Mouse (Mus musculus): ENCODE results near the gene Hoxc5. TPM values are rescaled to one million over a fixed set of nuclear protein-coding genes. Genes with fewer than 3 reads are reported as not detected.
A peak's percentile ranks its signal among the peaks of the same experiment; 100 is the strongest.

Gene Hoxc5
- polyA plus RNA-seq, 1 experiment, result 1.6 TPM

- H3K79me2 ChIP-seq (ENCODE audit: control insufficient read depth, insufficient read depth), result peaks cover 84% of the 10 kb centered on the region
- peaks cover 24% of the 10 kb centered on the region for H3K36me3 ChIP-seq (ENCODE audit: control insufficient read depth, insufficient read depth)
- H3K79me3 ChIP-seq (ENCODE audit: low read depth), result peaks cover 36% of the 10 kb centered on the region
- no peak for TF ChIP-seq CTCF (IDR thresholded peaks at IDR 0.05; ENCODE audit: control insufficient read depth, insufficient read depth, insufficient read length)
- TF ChIP-seq MAX (IDR thresholded peaks at IDR 0.05), result no peak
- TF ChIP-seq MYOD1 (IDR thresholded peaks at IDR 0.05; ENCODE audit: control insufficient read depth, insufficient read length, low read depth), result no peak
- TF ChIP-seq USF1 (IDR thresholded peaks at IDR 0.05; ENCODE audit: low read depth), result no peak
- no peak for TF ChIP-seq FOSL1 (IDR thresholded peaks at IDR 0.05; ENCODE audit: insufficient read depth, low read length, poor library complexity, severe bottlenecking)
- no peak for TF ChIP-seq CEBPB (IDR thresholded peaks at IDR 0.05; ENCODE audit: low read depth)
- TF ChIP-seq MYOG (IDR thresholded peaks at IDR 0.05; ENCODE audit: control insufficient read depth, extremely low read depth, insufficient read length), result no peak
- no peak overlapping the region for H3ac ChIP-seq (ENCODE audit: control insufficient read depth, insufficient read length, low read depth)
- H3K27me3 ChIP-seq (ENCODE audit: control insufficient read depth, insufficient read depth, insufficient read length), result no peaks in the 10 kb centered on the region
- H3K4me3 ChIP-seq (ENCODE audit: insufficient read depth, poor library complexity, severe bottlenecking), result no peak overlapping the region
These were observed 17.7 kb downstream of the Hoxc5 start for GRCm38 (mm10) chr15:102984925-102985324.

- Histone ChIP-seq H3K79me3 (ENCODE audit: low read depth) (peaks cover 18% of the 10 kb centered on the region), H3K4me3 (ENCODE audit: insufficient read depth, poor library complexity, severe bottlenecking) (no peak overlapping the region), H3K27me3 (ENCODE audit: control insufficient read depth, insufficient read depth, insufficient read length) (no peaks in the 10 kb centered on the region), H3ac (ENCODE audit: control insufficient read depth, insufficient read length, low read depth) (no peak overlapping the region), H3K79me2 (ENCODE audit: control insufficient read depth, insufficient read depth) (peaks cover 70% of the 10 kb centered on the region), H3K36me3 (ENCODE audit: control insufficient read depth, insufficient read depth) (peaks cover 27% of the 10 kb centered on the region)
- TF ChIP-seq USF1 (IDR thresholded peaks at IDR 0.05; ENCODE audit: low read depth) (no peak), CTCF (IDR thresholded peaks at IDR 0.05; ENCODE audit: control insufficient read depth, insufficient read depth, insufficient read length) (peak; percentile 94), MYOD1 (IDR thresholded peaks at IDR 0.05; ENCODE audit: control insufficient read depth, insufficient read length, low read depth) (no peak), MAX (IDR thresholded peaks at IDR 0.05) (peak; percentile 42), MYOG (IDR thresholded peaks at IDR 0.05; ENCODE audit: control insufficient read depth, extremely low read depth, insufficient read length) (no peak)
These were observed 20.0 kb downstream of the Hoxc5 start for GRCm38 (mm10) chr15:102987124-102987833.

DNA sequence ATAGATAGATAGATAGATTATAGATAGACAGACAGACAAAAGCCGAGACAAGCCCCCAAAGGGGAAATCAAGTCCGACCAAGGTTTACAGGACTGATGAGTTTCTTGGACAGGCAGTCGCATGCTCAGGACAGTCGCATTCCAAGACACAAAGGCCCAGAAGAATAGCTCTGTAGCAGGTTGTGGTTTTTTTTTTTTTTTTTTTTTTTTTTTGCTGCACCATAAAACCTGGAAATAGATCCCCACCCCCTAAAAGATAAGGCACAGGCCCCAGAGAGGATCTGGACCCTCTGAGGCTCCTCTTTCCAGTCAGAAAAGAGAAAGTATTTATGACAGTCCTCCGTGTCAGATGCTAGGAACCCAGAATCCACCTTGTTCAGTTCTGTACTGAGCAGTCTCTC is 20.8 kb downstream of the Hoxc5 start:
- Histone ChIP-seq H3K79me2 (ENCODE audit: control insufficient read depth, insufficient read depth) (peaks cover 62% of the 10 kb centered on the region), H3ac (ENCODE audit: control insufficient read depth, insufficient read length, low read depth) (no peak overlapping the region), H3K36me3 (ENCODE audit: control insufficient read depth, insufficient read depth) (peaks cover 27% of the 10 kb centered on the region), H3K27me3 (ENCODE audit: control insufficient read depth, insufficient read depth, insufficient read length) (no peaks in the 10 kb centered on the region), H3K4me3 (ENCODE audit: insufficient read depth, poor library complexity, severe bottlenecking) (no peak overlapping the region), H3K79me3 (ENCODE audit: low read depth) (peaks cover 11% of the 10 kb centered on the region)
- no peak for TF ChIP-seq USF1 (IDR thresholded peaks at IDR 0.05; ENCODE audit: low read depth)
- no peak for TF ChIP-seq MAX (IDR thresholded peaks at IDR 0.05)
- TF ChIP-seq CTCF (IDR thresholded peaks at IDR 0.05; ENCODE audit: control insufficient read depth, insufficient read depth, insufficient read length), result no peak
- no peak for TF ChIP-seq MYOD1 (IDR thresholded peaks at IDR 0.05; ENCODE audit: control insufficient read depth, insufficient read length, low read depth)
- TF ChIP-seq CEBPB (IDR thresholded peaks at IDR 0.05; ENCODE audit: low read depth), result no peak
- no peak for TF ChIP-seq FOSL1 (IDR thresholded peaks at IDR 0.05; ENCODE audit: insufficient read depth, low read length, poor library complexity, severe bottlenecking)

DNA sequence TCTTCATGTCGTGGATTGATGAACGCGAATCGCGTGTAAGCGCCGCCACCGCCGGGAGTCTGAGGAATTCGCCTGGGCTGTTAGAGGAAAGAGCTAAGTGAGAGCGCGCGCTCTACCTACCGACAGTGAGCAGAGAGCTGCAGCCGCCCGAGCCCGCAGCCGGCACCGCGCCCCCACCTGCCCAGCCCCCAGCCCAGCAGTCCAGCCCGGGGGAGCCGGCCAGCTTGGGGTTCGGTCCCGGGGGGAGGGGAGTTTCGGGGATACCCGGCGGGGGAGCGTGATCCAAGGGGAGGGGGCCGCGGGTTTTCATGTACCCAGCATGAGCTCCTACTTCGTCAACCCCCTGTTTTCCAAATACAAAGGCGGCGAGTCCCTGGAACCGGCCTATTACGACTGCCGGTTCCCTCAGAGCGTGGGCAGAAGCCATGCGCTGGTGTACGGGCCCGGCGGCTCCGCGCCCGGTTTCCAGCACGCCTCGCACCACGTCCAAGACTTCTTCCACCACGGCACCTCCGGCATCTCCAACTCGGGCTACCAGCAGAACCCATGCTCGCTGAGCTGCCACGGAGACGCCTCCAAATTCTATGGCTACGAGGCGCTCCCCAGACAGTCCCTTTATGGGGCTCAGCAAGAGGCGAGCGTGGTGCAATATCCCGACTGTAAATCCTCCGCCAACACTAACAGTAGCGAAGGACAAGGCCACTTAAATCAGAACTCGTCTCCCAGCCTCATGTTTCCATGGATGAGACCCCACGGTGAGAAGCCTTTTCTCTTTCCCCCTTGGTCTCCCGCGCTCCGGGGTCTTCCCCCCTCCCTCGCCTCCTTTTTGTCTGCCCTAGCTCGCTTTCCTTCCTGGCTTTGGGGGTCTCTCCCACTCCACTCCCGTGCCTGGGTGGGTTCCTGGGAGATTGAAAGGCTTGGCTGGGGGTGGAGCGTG is 23.5 kb downstream of the Hoxc5 start, which contains the start of gene Hoxc8:
Gene Hoxc8 (plus strand): TSS at position 147 of the 937 bp plus-strand sequence.
- Histone ChIP-seq H3ac (ENCODE audit: control insufficient read depth, insufficient read length, low read depth) (no peak within 1 kb of the TSS), H3K27me3 (ENCODE audit: control insufficient read depth, insufficient read depth, insufficient read length) (no peaks in the 10 kb centered on the region), H3K79me3 (ENCODE audit: low read depth) (peaks cover 7% of the 10 kb centered on the region), H3K4me3 (ENCODE audit: insufficient read depth, poor library complexity, severe bottlenecking) (no peak within 1 kb of the TSS), H3K79me2 (ENCODE audit: control insufficient read depth, insufficient read depth) (peaks cover 50% of the 10 kb centered on the region), H3K36me3 (ENCODE audit: control insufficient read depth, insufficient read depth) (peaks cover 8% of the 10 kb centered on the region)
- TF ChIP-seq MYOG (IDR thresholded peaks at IDR 0.05; ENCODE audit: control insufficient read depth, extremely low read depth, insufficient read length) (no peak), MYOD1 (IDR thresholded peaks at IDR 0.05; ENCODE audit: control insufficient read depth, insufficient read length, low read depth) (no peak), USF1 (IDR thresholded peaks at IDR 0.05; ENCODE audit: low read depth) (no peak), CEBPB (IDR thresholded peaks at IDR 0.05; ENCODE audit: low read depth) (no peak), CTCF (IDR thresholded peaks at IDR 0.05; ENCODE audit: control insufficient read depth, insufficient read depth, insufficient read length) (no peak), MAX (IDR thresholded peaks at IDR 0.05) (no peak), FOSL1 (IDR thresholded peaks at IDR 0.05; ENCODE audit: insufficient read depth, low read length, poor library complexity, severe bottlenecking) (no peak)

GRCm38 (mm10) chr15:102991782-102992181 is 24.5 kb downstream of the Hoxc5 start:
- Histone ChIP-seq H3ac (ENCODE audit: control insufficient read depth, insufficient read length, low read depth) (no peak overlapping the region), H3K4me3 (ENCODE audit: insufficient read depth, poor library complexity, severe bottlenecking) (no peak overlapping the region), H3K36me3 (ENCODE audit: control insufficient read depth, insufficient read depth) (peaks cover 7% of the 10 kb centered on the region), H3K79me2 (ENCODE audit: control insufficient read depth, insufficient read depth) (peaks cover 56% of the 10 kb centered on the region), H3K27me3 (ENCODE audit: control insufficient read depth, insufficient read depth, insufficient read length) (no peaks in the 10 kb centered on the region), H3K79me3 (ENCODE audit: low read depth) (peaks cover 7% of the 10 kb centered on the region)
- TF ChIP-seq CEBPB (IDR thresholded peaks at IDR 0.05; ENCODE audit: low read depth), result no peak
- no peak for TF ChIP-seq USF1 (IDR thresholded peaks at IDR 0.05; ENCODE audit: low read depth)
- no peak for TF ChIP-seq CTCF (IDR thresholded peaks at IDR 0.05; ENCODE audit: control insufficient read depth, insufficient read depth, insufficient read length)
- TF ChIP-seq MAX (IDR thresholded peaks at IDR 0.05), result no peak
- TF ChIP-seq FOSL1 (IDR thresholded peaks at IDR 0.05; ENCODE audit: insufficient read depth, low read length, poor library complexity, severe bottlenecking), result no peak
- no peak for TF ChIP-seq MYOG (IDR thresholded peaks at IDR 0.05; ENCODE audit: control insufficient read depth, extremely low read depth, insufficient read length)
- no peak for TF ChIP-seq MYOD1 (IDR thresholded peaks at IDR 0.05; ENCODE audit: control insufficient read depth, insufficient read length, low read depth)

All from C2C12 (cell line).